Mouse (Mus musculus) myocyte (in vitro differentiated cells): ENCODE measurements around the gene H2-DMa. TPM values are rescaled to one million over a fixed set of nuclear protein-coding genes. Genes with fewer than 3 reads are reported as not detected.

ENCODE experiments used
- H3K27me3 ChIP-seq: one replicate; pipeline ENCODE4 v1.6.1; 2011; ENCODE audit not compliant: control insufficient read depth, insufficient read depth, insufficient read length
- H3K36me3 ChIP-seq: one replicate; pipeline ENCODE4 v1.6.1; 2011; ENCODE audit not compliant: control insufficient read depth, insufficient read depth
- H3K4me2 ChIP-seq: one replicate; pipeline ENCODE4 v1.6.1; 2011; ENCODE audit warnings: low read depth, control low read depth
- H3K4me3 ChIP-seq: one replicate; pipeline ENCODE4 v1.5.1; 2011; ENCODE audit warnings: mild to moderate bottlenecking, control low read depth, moderate library complexity
- H3K79me2 ChIP-seq: one replicate; pipeline ENCODE4 v1.6.1; 2011; ENCODE audit not compliant: control insufficient read depth, insufficient read depth
- H3ac ChIP-seq: one replicate; pipeline ENCODE4 v1.6.1; 2011; ENCODE audit not compliant: control insufficient read depth, insufficient read length
- CEBPB ChIP-seq: IDR thresholded peaks from 2 replicates; pipeline ENCODE4 v1.6.1; 2011; ENCODE audit warnings: mild to moderate bottlenecking, moderate library complexity; ENCODE audit not compliant: poor library complexity, insufficient read depth, severe bottlenecking
- E2F4 ChIP-seq: IDR thresholded peaks from one replicate; pipeline ENCODE4 v1.6.1; 2011; ENCODE audit warnings: mild to moderate bottlenecking, control low read depth, moderate library complexity; ENCODE audit not compliant: insufficient read depth
- MAX ChIP-seq: IDR thresholded peaks from one replicate; pipeline ENCODE4 v1.6.1; 2011; ENCODE audit warnings: low read depth, mild to moderate bottlenecking, control low read depth
- MYOD1 ChIP-seq, 3 experiments: IDR thresholded peaks; one replicate each; pipeline ENCODE4 v1.6.1; 2011; ENCODE audit warnings: control low read depth in 2 of 3, low read depth in 2 of 3, mild to moderate bottlenecking in 2 of 3, moderate library complexity in 1 of 3; ENCODE audit not compliant: insufficient read length in 2 of 3, control insufficient read depth in 1 of 3
- MYOG ChIP-seq, 3 experiments: IDR thresholded peaks; one replicate each; pipeline ENCODE4 v1.6.1; 2011; ENCODE audit warnings: control low read depth in 2 of 3, low read depth in 2 of 3, mild to moderate bottlenecking in 2 of 3; ENCODE audit not compliant: insufficient read length in 2 of 3, control insufficient read depth in 1 of 3, insufficient read depth in 1 of 3
- POLR2A ChIP-seq: IDR thresholded peaks from one replicate; pipeline ENCODE4 v1.6.1; 2011; ENCODE audit warnings: low read depth, mild to moderate bottlenecking, control low read depth, moderate library complexity; ENCODE audit not compliant: insufficient read length
- POLR2AphosphoS2 ChIP-seq: IDR thresholded peaks from one replicate; pipeline ENCODE4 v1.6.1; 2011; ENCODE audit warnings: low read depth, control low read depth; ENCODE audit not compliant: insufficient read length
- REST ChIP-seq: IDR thresholded peaks from one replicate; pipeline ENCODE4 v1.6.1; 2011; ENCODE audit warnings: mild to moderate bottlenecking, control low read depth, moderate library complexity; ENCODE audit not compliant: insufficient read depth, insufficient read length
- SRF ChIP-seq: IDR thresholded peaks from one replicate; pipeline ENCODE4 v1.6.1; 2011; ENCODE audit warnings: low read depth; ENCODE audit not compliant: control insufficient read depth, insufficient read length
- TCF12 ChIP-seq: IDR thresholded peaks from one replicate; pipeline ENCODE4 v1.6.1; 2011; ENCODE audit warnings: mild to moderate bottlenecking, control low read depth; ENCODE audit not compliant: poor library complexity, insufficient read depth, severe bottlenecking
- TCF3 ChIP-seq: IDR thresholded peaks from one replicate; pipeline ENCODE4 v1.6.1; 2011; ENCODE audit warnings: low read depth, control low read depth; ENCODE audit not compliant: insufficient read length
- USF1 ChIP-seq: IDR thresholded peaks from one replicate; pipeline ENCODE4 v1.6.1; 2011; ENCODE audit warnings: low read depth, mild to moderate bottlenecking, control low read depth, moderate library complexity
- polyA plus RNA-seq: library from polyadenylated mRNA; unstranded; fragments of >200 nt; fragmentation: generic; extraction: Trizol; gene quantifications from one replicate; pipeline ENCODE4 v1.2.1, GENCODE M21; 2012; ENCODE audit warnings: missing spikeins

H2-DMa gene
- polyA plus RNA-seq, 1 experiment, result 7.2 TPM

DNA sequence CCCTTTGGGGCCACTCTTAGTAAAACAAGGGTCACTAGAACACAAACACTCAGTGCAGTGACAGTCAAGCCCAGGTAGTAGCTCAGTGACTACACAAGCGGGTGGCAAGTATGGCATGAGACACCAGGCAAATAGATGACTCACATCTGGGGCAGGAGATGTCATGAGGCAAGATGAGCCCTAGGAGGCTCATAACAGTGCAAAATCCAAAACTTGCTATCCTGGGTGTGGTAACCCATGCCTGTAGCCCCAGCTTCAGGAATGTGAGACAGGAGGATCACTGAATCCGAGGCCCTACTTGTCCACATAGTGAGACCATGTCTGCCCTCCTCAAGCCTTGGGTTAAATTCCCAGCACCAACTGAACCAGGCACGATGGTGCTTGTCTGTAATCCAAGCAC lies 15.1 kb downstream of the H2-DMa start:
- H3K36me3 ChIP-seq, result no peaks in the 10 kb centered on the region
- peaks cover 20% of the 10 kb centered on the region for H3K27me3 ChIP-seq
- TF ChIP-seq TCF3 (no peak), TCF12 (no peak), REST (no peak), POLR2AphosphoS2 (no peak), USF1 (no peak), MYOG (IDR thresholded peaks at IDR 0.05; ENCODE audit: control insufficient read depth in 1 of 3, insufficient read depth in 1 of 3, insufficient read length in 2 of 3, low read depth in 2 of 3) (no peak), MAX (no peak), CEBPB (no peak), POLR2A (no peak), SRF (no peak), E2F4 (no peak), MYOD1 (IDR thresholded peaks at IDR 0.05; ENCODE audit: control insufficient read depth in 1 of 3, insufficient read length in 2 of 3, low read depth in 2 of 3) (no peak)
- no peak overlapping the region for H3ac ChIP-seq
- no peaks in the 10 kb centered on the region for H3K79me2 ChIP-seq
- no peak overlapping the region for H3K4me2 ChIP-seq
- H3K4me3 ChIP-seq, result no peak overlapping the region

GRCm38 (mm10) chr17:34135297-34136224 lies 16.2 kb downstream of the H2-DMa start:
- H3K4me3 ChIP-seq, result no peak overlapping the region
- H3ac ChIP-seq, result no peak overlapping the region
- TF ChIP-seq MAX (no peak), E2F4 (no peak), TCF12 (no peak), TCF3 (no peak), MYOD1 (IDR thresholded peaks at IDR 0.05; ENCODE audit: control insufficient read depth in 1 of 3, insufficient read length in 2 of 3, low read depth in 2 of 3) (no peak), POLR2A (no peak), USF1 (no peak), MYOG (IDR thresholded peaks at IDR 0.05; ENCODE audit: control insufficient read depth in 1 of 3, insufficient read depth in 1 of 3, insufficient read length in 2 of 3, low read depth in 2 of 3) (no peak), CEBPB (no peak), REST (no peak), POLR2AphosphoS2 (no peak), SRF (no peak)
- H3K27me3 ChIP-seq, result peaks cover 30% of the 10 kb centered on the region
- H3K4me2 ChIP-seq, result peak overlapping the region; percentile 47
- no peaks in the 10 kb centered on the region for H3K36me3 ChIP-seq
- H3K79me2 ChIP-seq, result no peaks in the 10 kb centered on the region

DNA sequence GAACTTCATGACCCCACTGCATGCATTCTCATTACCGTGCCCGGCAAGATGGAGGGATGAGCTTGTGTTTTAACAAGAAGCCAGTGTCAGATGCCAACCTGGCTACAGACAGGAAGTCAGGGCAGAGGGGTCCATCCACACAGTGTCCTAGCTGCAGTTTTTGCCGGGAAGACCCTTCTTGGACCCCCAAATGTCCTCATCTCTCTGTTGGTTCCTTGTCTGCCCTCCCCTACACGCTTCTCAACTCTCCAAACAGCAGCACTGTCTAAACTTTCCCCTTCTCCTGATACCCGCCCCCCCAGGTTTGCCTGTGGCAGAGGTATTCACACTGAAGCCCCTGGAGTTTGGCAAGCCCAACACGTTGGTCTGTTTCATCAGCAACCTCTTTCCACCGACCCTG lies 18.3 kb downstream of the H2-DMa start:
- Histone ChIP-seq H3K27me3 (peaks cover 46% of the 10 kb centered on the region), H3K4me2 (no peak overlapping the region)
- TF ChIP-seq REST (no peak), POLR2A (no peak), USF1 (no peak), E2F4 (no peak), MYOD1 (IDR thresholded peaks at IDR 0.05; ENCODE audit: control insufficient read depth in 1 of 3, insufficient read length in 2 of 3, low read depth in 2 of 3) (no peak), CEBPB (no peak), SRF (no peak), POLR2AphosphoS2 (no peak), MYOG (IDR thresholded peaks at IDR 0.05; ENCODE audit: control insufficient read depth in 1 of 3, insufficient read depth in 1 of 3, insufficient read length in 2 of 3, low read depth in 2 of 3) (no peak), TCF12 (no peak), TCF3 (no peak), MAX (no peak)

GRCm38 (mm10) chr17:34138655-34139054 lies 19.3 kb downstream of the H2-DMa start:
- Histone ChIP-seq H3K4me2 (no peak overlapping the region), H3K27me3 (peaks cover 50% of the 10 kb centered on the region), H3ac (no peak overlapping the region), H3K4me3 (no peak overlapping the region), H3K36me3 (no peaks in the 10 kb centered on the region), H3K79me2 (no peaks in the 10 kb centered on the region)
- TF ChIP-seq TCF3 (no peak), TCF12 (no peak), MAX (no peak), CEBPB (no peak), MYOD1 (IDR thresholded peaks at IDR 0.05; ENCODE audit: control insufficient read depth in 1 of 3, insufficient read length in 2 of 3, low read depth in 2 of 3) (no peak), POLR2AphosphoS2 (no peak), USF1 (no peak), MYOG (IDR thresholded peaks at IDR 0.05; ENCODE audit: control insufficient read depth in 1 of 3, insufficient read depth in 1 of 3, insufficient read length in 2 of 3, low read depth in 2 of 3) (no peak), SRF (no peak), REST (no peak), POLR2A (no peak), E2F4 (no peak)

More for the DNA sequence above, 18.3 kb downstream of the H2-DMa start:
- Histone ChIP-seq H3ac (no peak overlapping the region), H3K4me3 (no peak overlapping the region), H3K36me3 (no peaks in the 10 kb centered on the region), H3K79me2 (no peaks in the 10 kb centered on the region)
